Mouse (Mus musculus) heart, postnatal 4 days (tissue): ENCODE results near the gene Dctn1. TPM values are rescaled to one million over a fixed set of nuclear protein-coding genes. Genes with fewer than 3 reads are reported as not detected.

ENCODE experiments used
- DNase-seq: peaks from one replicate; pipeline ENCODE4 v3.0.0; 2021
- total RNA-seq, 2 experiments: library from RNA; stranded (reverse); gene quantifications; 2 replicates each; pipeline ENCODE4 v1.2.3; 2021

Dctn1 gene
- total RNA-seq, 2 experiments from 2014 or later, result 122 to 123 TPM

- DNase-seq, result no peak
These were observed 6.7 kb downstream of the Dctn1 start for GRCm38 (mm10) chr6:83172240-83172920.

- DNase-seq, result no peak
These were observed 10.3 kb downstream of the Dctn1 start for GRCm38 (mm10) chr6:83175996-83176395.

- peak; percentile 34 for DNase-seq
These were observed 13.8 kb downstream of the Dctn1 start for GRCm38 (mm10) chr6:83179390-83180117.

- no peak for DNase-seq
These were observed 14.9 kb downstream of the Dctn1 start for GRCm38 (mm10) chr6:83180605-83181004.

GRCm38 (mm10) chr6:83184858-83185435 lies 19.2 kb downstream of the Dctn1 start:
- DNase-seq, result peak; percentile 32

GRCm38 (mm10) chr6:83185895-83186861 lies 20.5 kb downstream of the Dctn1 start:
- DNase-seq, result peak; percentile 53

- no peak for DNase-seq
These were observed 21.2 kb downstream of the Dctn1 start for GRCm38 (mm10) chr6:83186946-83187345.

GRCm38 (mm10) chr6:83193571-83193970 lies 27.9 kb downstream of the Dctn1 start:
- no peak for DNase-seq

- DNase-seq, result peak; percentile 72
These were observed 31.8 kb downstream of the Dctn1 start for GRCm38 (mm10) chr6:83197345-83198004.

GRCm38 (mm10) chr6:83203320-83203719 lies 37.6 kb downstream of the Dctn1 start:
- DNase-seq, result no peak

- no peak for DNase-seq
These were observed 40.1 kb downstream of the Dctn1 start for GRCm38 (mm10) chr6:83205851-83206250.

GRCm38 (mm10) chr6:83206321-83206720 lies 40.6 kb downstream of the Dctn1 start:
- DNase-seq, result no peak

- DNase-seq, result no peak
These were observed 41.8 kb downstream of the Dctn1 start for GRCm38 (mm10) chr6:83207361-83208049.

- no peak for DNase-seq
These were observed 42.3 kb downstream of the Dctn1 start for GRCm38 (mm10) chr6:83208050-83208400.

GRCm38 (mm10) chr6:83210495-83210894 lies 44.8 kb downstream of the Dctn1 start:
- peak; percentile 36 for DNase-seq

- no peak for DNase-seq
These were observed 45.8 kb downstream of the Dctn1 start for GRCm38 (mm10) chr6:83211526-83211925.

- peak; percentile 83 for DNase-seq
These were observed 49.4 kb downstream of the Dctn1 start for GRCm38 (mm10) chr6:83215002-83215666.

- DNase-seq, result no peak
These were observed 54.1 kb downstream of the Dctn1 start, which contains the start of gene Slc4a5 for GRCm38 (mm10) chr6:83219814-83220213. Gene Slc4a5 (plus strand): TSS chr6:83219828.

GRCm38 (mm10) chr6:83231486-83231885 lies 65.8 kb downstream of the Dctn1 start:
- no peak for DNase-seq

GRCm38 (mm10) chr6:83233306-83233705 lies 67.6 kb downstream of the Dctn1 start:
- DNase-seq, result no peak
